Mouse (Mus musculus): Measurements from ENCODE around the gene Krt6b. TPM values are rescaled to one million over a fixed set of nuclear protein-coding genes. Genes with fewer than 3 reads are reported as not detected.
"Not testable (repeated sequence)": the region's sequence is repeated elsewhere in the genome, so short reads cannot be mapped to it uniquely, and the experiment has no call there.

The Krt6b gene
- polyA plus RNA-seq, 1 experiment from 2014 or later = not detected

DNA sequence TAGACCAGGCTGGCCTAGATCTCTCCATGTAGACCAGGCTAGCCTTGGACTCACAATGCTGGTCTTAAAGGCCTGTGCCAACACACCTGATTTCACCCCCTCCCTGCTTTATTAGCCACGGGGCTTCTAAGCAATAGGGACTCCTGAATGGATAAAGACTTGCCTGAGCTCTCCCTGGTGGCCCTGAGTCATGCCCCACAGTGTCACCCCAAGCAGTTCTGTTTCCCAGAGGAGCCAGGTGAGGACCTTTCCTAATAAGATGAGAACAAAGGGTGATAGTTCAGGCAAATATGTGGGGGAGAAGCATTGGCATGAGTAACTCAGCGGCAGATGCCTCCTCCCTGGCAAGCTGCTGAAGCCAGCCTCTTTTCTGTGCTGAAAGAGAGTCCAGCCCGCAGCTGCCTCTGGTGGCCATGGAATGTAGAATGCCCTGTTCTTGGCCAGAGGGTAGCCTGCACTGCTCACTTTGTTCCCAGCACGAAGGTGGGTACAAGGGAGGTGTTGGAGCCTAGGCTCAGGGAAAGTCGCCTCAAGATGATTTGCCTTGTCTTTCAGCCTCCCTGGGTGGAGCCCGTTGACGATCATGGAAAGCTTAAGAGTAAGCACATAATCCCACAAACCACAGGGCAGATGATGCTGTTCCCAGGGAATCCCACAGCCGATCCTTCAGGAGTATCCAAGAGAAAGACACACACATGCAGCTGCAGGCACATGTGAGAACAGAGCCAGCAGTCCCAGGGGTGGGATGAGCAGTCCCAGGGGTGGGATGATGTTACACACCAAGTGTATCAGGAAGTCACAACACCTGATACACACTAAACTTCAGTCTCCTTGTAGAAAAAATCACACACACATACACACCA lies 17.5 kb upstream of the Krt6b start:
- H3K4me1 ChIP-seq = no peaks in the 10 kb centered on the region
- H3K9ac ChIP-seq = no peak overlapping the region
- no peaks in the 10 kb centered on the region for H3K27me3 ChIP-seq (replicated peaks)
- H3K27ac ChIP-seq = no peak overlapping the region
- H3K9me3 ChIP-seq (replicated peaks) = no peaks in the 10 kb centered on the region
- H3K36me3 ChIP-seq = no peaks in the 10 kb centered on the region
- 63% methylated on average over 8 of the region's 8 CpGs for WGBS (ENCODE audit: insufficient replicate concordance)
- no peak overlapping the region for H3K4me3 ChIP-seq
- no peak for ATAC-seq
- H3K4me2 ChIP-seq = no peak overlapping the region

DNA sequence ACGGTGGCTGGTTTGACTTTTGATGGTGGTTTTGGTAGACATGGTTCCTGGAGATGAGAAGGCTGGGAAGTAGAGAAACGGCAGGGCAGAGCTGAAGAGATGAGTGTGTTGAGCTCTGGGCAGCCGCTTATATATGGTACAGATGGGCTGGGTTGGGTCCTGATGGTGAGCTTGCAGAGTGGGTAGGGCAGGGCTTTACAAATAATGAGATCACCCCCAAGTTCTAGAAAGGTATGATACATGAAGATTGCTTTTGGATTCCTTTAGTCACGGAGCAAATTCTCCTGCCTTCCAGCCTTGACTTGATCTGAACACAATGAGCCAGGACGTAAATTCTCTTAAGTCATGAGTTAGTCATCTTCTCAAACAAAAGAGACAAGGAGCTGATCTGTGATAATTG lies 14.1 kb upstream of the Krt6b start, which contains the start of gene Krt6a:
Gene Krt6a, minus strand, starts transcription at position 101 of the 400 bp plus-strand sequence.
- ATAC-seq = no peak

DNA sequence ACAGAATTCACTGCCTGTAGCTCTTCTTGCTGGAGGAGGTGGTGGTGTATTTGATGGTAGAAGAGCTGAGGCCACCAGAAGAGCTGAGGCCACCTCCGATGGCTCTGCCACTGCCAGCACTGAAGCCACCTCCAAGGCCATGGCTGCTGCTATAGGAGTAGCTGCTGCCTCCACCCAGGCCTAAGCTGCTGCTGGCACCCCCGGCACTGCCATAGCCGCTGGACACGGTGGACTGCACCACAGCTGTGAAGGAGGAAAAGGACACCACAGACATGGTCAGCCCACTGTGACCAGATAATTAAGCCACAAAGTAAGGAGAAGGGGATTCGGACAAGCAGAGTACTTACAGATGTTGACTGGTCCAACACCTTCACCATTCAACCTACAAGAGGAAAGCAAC lies 10.4 kb upstream of the Krt6b start:
- not testable (repeated sequence) for ATAC-seq; H3K4me2 ChIP-seq; H3K27me3 ChIP-seq (replicated peaks); H3K4me3 ChIP-seq; H3K9ac ChIP-seq; H3K4me1 ChIP-seq; H3K27ac ChIP-seq; H3K36me3 ChIP-seq; H3K9me3 ChIP-seq (replicated peaks)
- WGBS (ENCODE audit: insufficient replicate concordance) = 59% methylated on average over 5 of the region's 5 CpGs

More for the DNA sequence above, 14.1 kb upstream of the Krt6b start, which contains the start of gene Krt6a:
- Histone ChIP-seq H3K36me3 (no peaks in the 10 kb centered on the region), H3K27ac (no peak within 1 kb of the TSS), H3K4me3 (no peak within 1 kb of the TSS), H3K27me3 (replicated peaks) (no peaks in the 10 kb centered on the region), H3K4me1 (no peaks in the 10 kb centered on the region), H3K4me2 (no peak within 1 kb of the TSS), H3K9me3 (replicated peaks) (no peaks in the 10 kb centered on the region), H3K9ac (no peak within 1 kb of the TSS)
- WGBS (ENCODE audit: insufficient replicate concordance) = 61% methylated on average over 5 of the region's 5 CpGs

DNA sequence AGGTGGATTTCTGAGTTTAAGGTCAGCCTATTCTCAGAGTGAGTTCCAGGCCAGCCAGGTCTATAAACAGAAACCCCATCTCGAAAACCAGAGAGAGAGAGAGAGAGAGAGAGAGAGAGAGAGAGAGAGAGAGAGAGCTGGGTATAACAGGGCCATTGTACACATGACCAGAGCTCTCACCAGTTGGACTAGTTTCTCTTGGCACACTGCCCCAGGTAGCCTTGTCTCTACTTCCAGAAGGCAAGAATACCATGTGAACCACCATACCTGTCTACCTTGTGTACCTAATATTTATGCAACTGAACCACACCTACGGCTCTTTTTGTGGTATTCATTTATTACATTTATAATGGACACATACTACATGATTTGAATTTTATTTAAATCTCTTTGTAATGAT lies 8.1 kb upstream of the Krt6b start:
- H3K4me2 ChIP-seq = no peak overlapping the region
- no peak for ATAC-seq
- 39% methylated on average over 2 of the region's 2 CpGs for WGBS (ENCODE audit: insufficient replicate concordance)

DNA sequence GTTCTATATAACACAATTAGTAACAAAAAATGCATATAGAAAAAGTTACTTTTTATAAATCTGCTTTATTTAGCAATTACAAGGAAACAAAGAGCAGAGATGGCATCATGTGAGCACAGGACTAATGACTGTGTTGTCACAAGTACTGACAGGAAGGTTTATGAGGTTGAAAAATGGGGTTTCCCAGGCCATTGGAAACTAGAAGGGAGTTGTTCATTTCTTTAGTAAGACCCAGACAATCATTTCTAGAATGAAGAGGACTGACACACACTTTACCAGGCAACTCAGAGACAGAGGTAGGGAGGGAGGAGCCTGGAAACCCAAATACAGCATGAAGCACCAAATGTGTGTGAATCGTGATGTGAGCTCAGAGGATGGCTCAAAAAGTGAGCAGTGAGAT lies 4.1 kb downstream of the Krt6b start:
- Histone ChIP-seq H3K9me3 (replicated peaks) (no peaks in the 10 kb centered on the region), H3K27me3 (replicated peaks) (no peaks in the 10 kb centered on the region), H3K4me2 (no peak overlapping the region), H3K36me3 (no peaks in the 10 kb centered on the region), H3K9ac (no peak overlapping the region), H3K4me1 (no peaks in the 10 kb centered on the region), H3K4me3 (no peak overlapping the region), H3K27ac (no peak overlapping the region)
- ATAC-seq = no peak
- 63% methylated on average over 1 of the region's 1 CpGs for WGBS (ENCODE audit: insufficient replicate concordance)

More for the DNA sequence above, 8.1 kb upstream of the Krt6b start:
- no peak overlapping the region for H3K4me3 ChIP-seq
- no peak overlapping the region for H3K9ac ChIP-seq
- no peaks in the 10 kb centered on the region for H3K36me3 ChIP-seq
- H3K9me3 ChIP-seq (replicated peaks) = no peaks in the 10 kb centered on the region
- no peaks in the 10 kb centered on the region for H3K4me1 ChIP-seq
- H3K27me3 ChIP-seq (replicated peaks) = no peaks in the 10 kb centered on the region
- no peak overlapping the region for H3K27ac ChIP-seq

DNA sequence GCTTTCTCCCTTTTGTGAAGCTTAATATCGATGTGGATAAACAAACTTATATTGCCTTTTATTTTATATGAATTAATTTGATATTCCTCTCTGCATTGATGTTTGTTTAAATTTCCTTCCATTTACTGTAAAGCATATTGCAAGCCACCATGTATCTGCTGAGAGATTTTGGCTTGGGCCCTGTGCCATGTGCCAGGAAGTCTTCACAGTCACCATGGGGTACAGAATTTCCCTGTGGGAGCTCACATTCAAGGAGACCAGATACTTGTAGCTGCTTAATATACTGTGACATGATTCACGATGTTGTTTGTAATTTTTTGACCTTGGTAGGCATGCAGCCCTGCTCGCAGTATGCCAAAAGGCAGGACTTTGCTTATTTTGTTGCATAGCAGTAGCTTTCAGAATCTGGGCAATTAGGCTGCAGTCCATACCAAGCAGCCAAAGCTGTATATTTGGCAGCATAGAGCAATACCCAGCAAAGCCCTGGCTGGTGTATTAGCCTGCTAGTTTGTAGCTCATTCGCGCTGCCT lies 27.3 kb downstream of the Krt6b start:
- Histone ChIP-seq H3K27me3 (replicated peaks) (no peaks in the 10 kb centered on the region), H3K36me3 (no peaks in the 10 kb centered on the region), H3K4me2 (no peak overlapping the region), H3K4me3 (no peak overlapping the region), H3K9ac (no peak overlapping the region), H3K4me1 (no peaks in the 10 kb centered on the region), H3K9me3 (replicated peaks) (no peaks in the 10 kb centered on the region), H3K27ac (no peak overlapping the region)
- WGBS (ENCODE audit: insufficient replicate concordance) = 66% methylated on average over 5 of the region's 5 CpGs
- ATAC-seq = no peak

DNA sequence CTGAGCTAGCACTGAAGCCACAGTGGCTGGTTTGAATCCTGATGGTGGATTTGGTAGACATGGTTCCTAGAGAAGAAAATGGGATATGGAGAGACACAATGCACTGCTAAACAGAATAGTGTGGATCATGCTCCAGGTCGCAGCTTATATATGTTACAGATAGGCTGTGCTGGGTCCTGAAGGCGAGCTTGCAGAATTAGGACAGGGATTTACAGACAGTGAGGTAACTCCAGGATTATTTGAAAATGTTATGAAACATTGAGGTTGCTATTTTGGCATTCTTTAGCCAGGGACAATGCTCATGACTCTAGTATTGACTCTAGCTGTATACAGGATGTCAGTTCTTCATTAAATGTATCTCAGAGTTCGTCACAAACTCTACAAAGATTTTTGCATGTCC lies 32.8 kb downstream of the Krt6b start, which contains the start of gene Gm5478:
Gene Gm5478, minus strand, starts transcription at position 101 of the 400 bp plus-strand sequence.
- WGBS (ENCODE audit: insufficient replicate concordance) = 46% methylated on average over 3 of the region's 3 CpGs
- no peak for ATAC-seq

DNA sequence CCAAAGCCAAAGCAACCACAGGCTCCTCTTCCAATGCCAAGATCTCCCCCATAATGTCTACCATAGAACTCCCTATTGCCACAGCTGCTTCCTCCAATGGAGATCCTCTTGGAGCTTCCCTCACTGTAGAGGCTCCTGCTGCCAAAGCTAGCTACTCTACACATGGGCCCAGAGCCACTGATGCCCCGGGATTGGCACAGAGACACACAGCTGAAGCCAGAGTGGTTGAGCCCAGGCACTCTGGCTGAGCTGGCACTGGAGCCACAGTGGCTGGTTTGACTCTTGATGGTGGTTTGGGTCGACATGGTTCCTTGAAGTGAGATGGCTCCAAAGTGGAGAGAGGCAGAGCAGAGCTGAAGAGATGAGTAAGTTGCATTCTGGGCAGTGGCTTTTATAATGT lies 52.2 kb downstream of the Krt6b start, which contains the start of gene Gm5414:
Gene Gm5414, minus strand, starts transcription at position 305 of the 400 bp plus-strand sequence.
- no peak within 1 kb of the TSS for H3K4me2 ChIP-seq
- 56% methylated on average over 2 of the region's 2 CpGs for WGBS (ENCODE audit: insufficient replicate concordance)
- no peak within 1 kb of the TSS for H3K27ac ChIP-seq
- H3K4me3 ChIP-seq = no peak within 1 kb of the TSS
- H3K27me3 ChIP-seq (replicated peaks) = no peaks in the 10 kb centered on the region
- H3K9me3 ChIP-seq (replicated peaks) = no peaks in the 10 kb centered on the region
- no peak within 1 kb of the TSS for H3K9ac ChIP-seq
- no peak for ATAC-seq
- no peaks in the 10 kb centered on the region for H3K4me1 ChIP-seq
- no peaks in the 10 kb centered on the region for H3K36me3 ChIP-seq

More for the DNA sequence above, 32.8 kb downstream of the Krt6b start, which contains the start of gene Gm5478:
- no peak within 1 kb of the TSS for H3K27ac ChIP-seq
- no peaks in the 10 kb centered on the region for H3K36me3 ChIP-seq
- H3K4me1 ChIP-seq = no peaks in the 10 kb centered on the region
- H3K4me3 ChIP-seq = no peak within 1 kb of the TSS
- H3K9ac ChIP-seq = no peak within 1 kb of the TSS
- H3K4me2 ChIP-seq = no peak within 1 kb of the TSS
- H3K27me3 ChIP-seq (replicated peaks) = peaks cover 3% of the 10 kb centered on the region; the same call in 1 of the 2 replicates
- H3K9me3 ChIP-seq (replicated peaks) = no peaks in the 10 kb centered on the region

Small RNA genes within 50 kb of the gene (microRNA-seq; reads per million reads assigned to microRNA genes)
- gene Gm44323 (not detected), gene Gm44342 (not detected), gene Gm44383 (not detected), gene Gm44479 (not detected)

Other genes starting within 250 kb of the Krt6b start
- gene Krt87, start 241.5 kb downstream of the Krt6b start, polyA plus RNA-seq (2016; fragmentation: Nextera tagmentation; extraction: Ambion mirVana) = not detected in 2 replicates
- gene Krt88, start 232.5 kb downstream of the Krt6b start, polyA plus RNA-seq (2016; fragmentation: Nextera tagmentation; extraction: Ambion mirVana) = not detected in 2 replicates
- gene Krt81, start 216.5 kb downstream of the Krt6b start, polyA plus RNA-seq (2016; fragmentation: Nextera tagmentation; extraction: Ambion mirVana) = not detected in 2 replicates
- not detected in 2 replicates for gene Krt86, start 206.8 kb downstream of the Krt6b start, polyA plus RNA-seq (2016; fragmentation: Nextera tagmentation; extraction: Ambion mirVana)
- not detected in 2 replicates for gene Krt83, start 188.8 kb downstream of the Krt6b start, polyA plus RNA-seq (2016; fragmentation: Nextera tagmentation; extraction: Ambion mirVana)
- not detected in 2 replicates for gene Gm49425, start 163.0 kb downstream of the Krt6b start, polyA plus RNA-seq (2016; fragmentation: Nextera tagmentation; extraction: Ambion mirVana)
- not detected in 2 replicates for gene Krt84, start 147.5 kb downstream of the Krt6b start, polyA plus RNA-seq (2016; fragmentation: Nextera tagmentation; extraction: Ambion mirVana)
- not detected in 2 replicates for gene Krt82, start 129.6 kb downstream of the Krt6b start, polyA plus RNA-seq (2016; fragmentation: Nextera tagmentation; extraction: Ambion mirVana)
- not detected in 2 replicates for gene Krt90, start 117.3 kb downstream of the Krt6b start, polyA plus RNA-seq (2016; fragmentation: Nextera tagmentation; extraction: Ambion mirVana)
- not detected in 2 replicates for gene Krt75, start 106.4 kb downstream of the Krt6b start, polyA plus RNA-seq (2016; fragmentation: Nextera tagmentation; extraction: Ambion mirVana)
- gene Gm5414, start 52.1 kb downstream of the Krt6b start, polyA plus RNA-seq (2016; fragmentation: Nextera tagmentation; extraction: Ambion mirVana) = not detected in 2 replicates
- gene Gm5478, start 32.9 kb downstream of the Krt6b start, polyA plus RNA-seq (2016; fragmentation: Nextera tagmentation; extraction: Ambion mirVana) = not detected in 2 replicates
- not detected in 2 replicates for gene Krt6a, start 14.0 kb upstream of the Krt6b start, polyA plus RNA-seq (2016; fragmentation: Nextera tagmentation; extraction: Ambion mirVana)
- 0.08 and 0.38 TPM in 2 replicates for gene Krt5, start 32.6 kb upstream of the Krt6b start, polyA plus RNA-seq (2016; fragmentation: Nextera tagmentation; extraction: Ambion mirVana)
- gene Krt71, start 62.8 kb upstream of the Krt6b start, polyA plus RNA-seq (2016; fragmentation: Nextera tagmentation; extraction: Ambion mirVana) = not detected in 2 replicates
- gene Krt72, start 106.2 kb upstream of the Krt6b start, polyA plus RNA-seq (2016; fragmentation: Nextera tagmentation; extraction: Ambion mirVana) = not detected in 2 replicates
- gene Krt73, start 122.1 kb upstream of the Krt6b start, polyA plus RNA-seq (2016; fragmentation: Nextera tagmentation; extraction: Ambion mirVana) = not detected in 2 replicates
- not detected in 2 replicates for gene Krt2, start 137.9 kb upstream of the Krt6b start, polyA plus RNA-seq (2016; fragmentation: Nextera tagmentation; extraction: Ambion mirVana)
- gene Krt1, start 170.5 kb upstream of the Krt6b start, polyA plus RNA-seq (2016; fragmentation: Nextera tagmentation; extraction: Ambion mirVana) = 0.06 and 0.38 TPM in 2 replicates
- not detected in 2 replicates for gene Krt77, start 189.4 kb upstream of the Krt6b start, polyA plus RNA-seq (2016; fragmentation: Nextera tagmentation; extraction: Ambion mirVana)
- not detected in 2 replicates for gene Krt76, start 212.6 kb upstream of the Krt6b start, polyA plus RNA-seq (2016; fragmentation: Nextera tagmentation; extraction: Ambion mirVana)
- not detected in 2 replicates for gene Krt4, start 244.4 kb upstream of the Krt6b start, polyA plus RNA-seq (2016; fragmentation: Nextera tagmentation; extraction: Ambion mirVana)